Mouse (Mus musculus): ENCODE measurements around the gene Rab31.

The Rab31 gene

GRCm38 (mm10) chr17:65782551-65783141, 10.1 kb upstream of the Rab31 start, which contains the start of gene Ppp4r1:
Gene Ppp4r1, plus strand, starts transcription at chr17:65782573.
- DNase-seq = peak; percentile 86 to 89

- no peak for DNase-seq
Observed at GRCm38 (mm10) chr17:65780970-65781369, 8.4 kb upstream of the Rab31 start.

- DNase-seq = no peak
Observed at GRCm38 (mm10) chr17:65777461-65777860, 4.9 kb upstream of the Rab31 start.

- no peak for DNase-seq
Observed at GRCm38 (mm10) chr17:65776228-65776627, 3.7 kb upstream of the Rab31 start.

- DNase-seq = no peak
Observed at GRCm38 (mm10) chr17:65774439-65774838, 1.9 kb upstream of the Rab31 start.

- no peak for DNase-seq
Observed at GRCm38 (mm10) chr17:65773617-65774016, 1.1 kb upstream of the Rab31 start.

GRCm38 (mm10) chr17:65770982-65771915, 1.3 kb downstream of the Rab31 start:
- peak in 1 of 2 experiments; percentile 17 for DNase-seq

- DNase-seq = peak; percentile 31 to 32
Observed at GRCm38 (mm10) chr17:65768486-65768885, 4.1 kb downstream of the Rab31 start.

GRCm38 (mm10) chr17:65763221-65763620, 9.3 kb downstream of the Rab31 start:
- DNase-seq = no peak

- no peak for DNase-seq
Observed at GRCm38 (mm10) chr17:65757150-65757549, 15.4 kb downstream of the Rab31 start.

GRCm38 (mm10) chr17:65755857-65756256, 16.7 kb downstream of the Rab31 start:
- no peak for DNase-seq

GRCm38 (mm10) chr17:65753130-65753529, 19.4 kb downstream of the Rab31 start:
- DNase-seq = no peak

GRCm38 (mm10) chr17:65750301-65750700, 22.3 kb downstream of the Rab31 start:
- no peak for DNase-seq

GRCm38 (mm10) chr17:65749803-65750202, 22.7 kb downstream of the Rab31 start:
- DNase-seq = no peak

GRCm38 (mm10) chr17:65748997-65749396, 23.6 kb downstream of the Rab31 start:
- DNase-seq = no peak

- no peak for DNase-seq
Observed at GRCm38 (mm10) chr17:65746314-65746713, 26.2 kb downstream of the Rab31 start.

GRCm38 (mm10) chr17:65743664-65744330, 28.8 kb downstream of the Rab31 start:
- DNase-seq = no peak

GRCm38 (mm10) chr17:65742969-65743368, 29.6 kb downstream of the Rab31 start:
- no peak for DNase-seq

GRCm38 (mm10) chr17:65742245-65742905, 30.2 kb downstream of the Rab31 start:
- DNase-seq = no peak

- no peak for DNase-seq
Observed at GRCm38 (mm10) chr17:65741565-65741964, 31.0 kb downstream of the Rab31 start.

GRCm38 (mm10) chr17:65739874-65740725, 32.5 kb downstream of the Rab31 start:
- DNase-seq = no peak

GRCm38 (mm10) chr17:65737622-65738021, 34.9 kb downstream of the Rab31 start:
- DNase-seq = peak; percentile 11 to 34

All from lung, adult 18-20 months (tissue).